Mouse (Mus musculus) thymus, postnatal 10 days (tissue): ENCODE data around the gene Calcoco2.
"Not testable (repeated sequence)": the region's sequence is repeated elsewhere in the genome, so short reads cannot be mapped to it uniquely, and the experiment has no call there.

ENCODE experiments used
- DNase-seq, 2 experiments: peaks; one replicate each; pipeline ENCODE4 v3.0.0; 2021; ENCODE audit warnings: low spot score in 2 of 2

Calcoco2 gene

GRCm38 (mm10) chr11:96111751-96112150 is at the start of gene Calcoco2:
Gene Calcoco2, minus strand, starts transcription at chr11:96111964.
- no peak for DNase-seq

DNA sequence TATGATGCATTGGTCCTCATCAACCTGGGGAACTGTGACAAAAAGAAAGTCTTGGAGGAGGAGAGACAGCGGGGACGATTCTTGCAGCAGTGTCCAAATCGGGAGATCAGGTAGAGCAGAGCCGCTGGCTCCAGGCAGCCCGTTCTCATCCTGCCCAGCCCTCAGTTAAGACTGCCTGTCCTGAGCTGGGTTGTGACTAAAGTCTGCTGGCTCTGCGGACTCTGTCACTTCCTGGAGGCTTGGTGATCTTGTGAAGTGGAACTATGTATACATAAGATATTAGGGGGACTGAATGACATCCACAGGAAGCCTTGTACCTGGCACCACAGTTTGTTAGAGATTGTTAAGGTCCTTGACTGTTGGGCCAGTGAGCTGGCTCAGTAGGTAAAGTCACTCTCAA is 35.7 kb upstream of the Calcoco2 start:
- DNase-seq = no peak

DNA sequence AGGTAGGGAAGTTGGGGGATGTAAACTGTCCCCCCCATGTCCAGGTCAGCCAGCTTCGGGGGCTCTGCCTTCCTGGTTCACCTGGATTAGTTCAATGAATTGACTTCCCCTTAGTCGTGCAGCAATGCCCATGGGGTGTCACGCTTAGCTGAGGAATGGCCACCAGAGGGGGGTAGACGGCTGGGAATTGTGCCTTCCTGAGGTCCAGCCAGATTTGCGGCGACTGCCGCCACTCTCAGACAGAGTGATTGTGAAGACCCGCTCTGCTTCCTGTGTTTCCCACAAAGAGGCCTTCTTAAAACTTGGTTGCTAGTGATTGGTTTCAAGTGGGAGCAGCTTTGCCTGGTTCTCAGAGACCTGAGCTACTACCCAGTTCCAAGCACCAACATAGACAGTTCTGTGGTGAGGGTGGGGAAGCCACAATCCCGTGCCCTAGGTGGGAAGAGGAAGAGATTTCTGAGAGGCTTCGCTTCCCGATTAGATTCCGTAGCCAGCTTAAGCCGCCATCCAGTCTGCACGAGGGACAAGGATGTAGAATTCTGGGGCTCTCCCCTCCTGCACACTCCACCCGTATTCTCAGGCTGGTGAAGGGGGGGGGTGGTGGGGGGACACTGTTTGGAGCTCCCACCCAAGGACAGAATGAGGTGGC is 34.0 kb upstream of the Calcoco2 start:
- DNase-seq = peak in 1 of 2 experiments; percentile 27

DNA sequence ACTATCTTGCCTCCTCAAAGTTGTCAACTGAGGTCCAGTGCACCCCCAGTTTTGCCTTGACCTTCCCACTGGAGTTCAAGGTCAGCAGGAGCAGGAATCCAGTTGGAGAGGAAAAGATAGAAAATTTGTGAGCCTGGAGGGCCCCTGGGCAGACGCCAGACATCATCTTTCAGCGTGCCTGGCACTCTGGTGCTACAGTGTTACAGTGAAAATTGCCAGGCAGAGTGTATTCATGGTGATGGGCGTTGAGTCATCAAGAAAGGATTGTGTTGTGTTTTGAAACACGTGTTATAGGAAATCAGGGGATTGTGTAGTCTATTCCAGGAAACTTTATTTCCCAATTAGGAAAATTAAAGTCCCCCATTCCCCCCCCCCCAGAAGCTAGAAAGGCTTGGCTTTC is 32.0 kb upstream of the Calcoco2 start:
- DNase-seq = no peak

GRCm38 (mm10) chr11:96140726-96141175 is 29.0 kb upstream of the Calcoco2 start:
- no peak for DNase-seq

- no peak for DNase-seq
Measured at GRCm38 (mm10) chr11:96135847-96136246, 24.1 kb upstream of the Calcoco2 start.

- peak in 1 of 2 experiments; percentile 48 for DNase-seq
Measured at GRCm38 (mm10) chr11:96133239-96133865, 21.6 kb upstream of the Calcoco2 start, which contains the start of gene Ttll6. Gene Ttll6, plus strand, starts transcription at chr11:96133786.

GRCm38 (mm10) chr11:96130606-96131005 is 18.8 kb upstream of the Calcoco2 start:
- DNase-seq = no peak

- no peak for DNase-seq
Measured at GRCm38 (mm10) chr11:96124052-96124914, 12.5 kb upstream of the Calcoco2 start.

DNA sequence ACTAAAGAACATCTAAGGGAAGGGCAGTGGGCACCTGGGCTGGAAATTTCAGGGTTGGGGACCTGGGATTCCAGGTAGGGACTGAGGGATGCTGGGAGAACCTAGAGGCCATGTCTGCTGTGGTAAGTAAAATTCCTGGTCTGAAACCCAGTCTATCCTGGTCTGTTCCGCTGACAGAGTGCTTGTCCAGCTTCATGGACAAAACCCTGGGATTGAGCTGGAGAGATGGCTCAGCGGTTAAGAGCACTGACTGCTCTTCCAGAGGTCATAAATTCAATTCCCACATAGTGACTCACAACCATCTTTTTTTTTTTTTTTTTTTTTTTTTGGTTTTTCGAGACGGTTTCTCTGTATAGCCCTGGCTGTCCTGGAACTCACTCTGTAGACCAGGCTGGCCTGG is 11.0 kb upstream of the Calcoco2 start:
- DNase-seq = not testable (repeated sequence)

DNA sequence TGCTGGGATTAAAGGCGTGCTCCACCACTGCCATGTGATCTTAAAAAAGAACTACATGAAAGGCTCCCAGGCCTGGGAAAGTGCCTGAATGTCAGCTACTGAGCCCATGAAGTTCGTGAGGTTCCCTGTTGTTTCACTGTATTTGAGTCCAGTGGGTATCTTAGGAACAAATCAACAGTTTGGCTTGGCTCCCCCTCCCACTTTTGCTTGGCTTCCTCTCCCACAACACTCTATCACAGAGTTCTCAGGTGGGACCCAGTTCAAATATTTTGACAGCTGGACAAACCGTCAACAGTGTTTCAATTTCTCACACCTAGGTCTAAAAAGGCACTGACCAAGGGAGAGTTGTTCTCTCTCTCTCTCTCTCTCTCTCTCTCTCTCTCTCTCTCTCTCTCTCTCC is 7.6 kb upstream of the Calcoco2 start:
- DNase-seq = no peak

- not testable (repeated sequence) for DNase-seq
Measured at GRCm38 (mm10) chr11:96116925-96117324, 5.2 kb upstream of the Calcoco2 start.

DNA sequence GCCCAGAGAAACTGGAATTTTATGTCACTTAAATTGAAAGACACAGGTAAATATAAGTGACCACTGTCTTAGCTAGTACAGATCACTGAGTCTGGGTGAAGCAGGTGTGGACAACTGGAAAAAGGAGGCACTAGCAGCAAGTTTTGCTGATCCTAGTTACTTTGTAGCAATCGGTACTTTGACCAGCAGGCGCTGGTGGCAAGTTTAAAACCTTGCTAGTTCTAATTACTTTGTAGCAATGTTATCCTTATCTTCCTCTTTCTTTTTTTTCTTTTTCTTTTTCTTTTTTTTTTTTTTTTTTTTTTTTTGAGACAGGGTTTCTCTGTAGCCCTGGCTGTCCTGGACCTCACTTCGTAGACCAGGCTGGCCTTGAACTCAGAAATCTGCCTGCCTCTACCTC is 4.4 kb upstream of the Calcoco2 start:
- no peak for DNase-seq

GRCm38 (mm10) chr11:96115416-96115815 is 3.7 kb upstream of the Calcoco2 start:
- DNase-seq = no peak

GRCm38 (mm10) chr11:96114077-96114476 is 2.3 kb upstream of the Calcoco2 start:
- DNase-seq = no peak

DNA sequence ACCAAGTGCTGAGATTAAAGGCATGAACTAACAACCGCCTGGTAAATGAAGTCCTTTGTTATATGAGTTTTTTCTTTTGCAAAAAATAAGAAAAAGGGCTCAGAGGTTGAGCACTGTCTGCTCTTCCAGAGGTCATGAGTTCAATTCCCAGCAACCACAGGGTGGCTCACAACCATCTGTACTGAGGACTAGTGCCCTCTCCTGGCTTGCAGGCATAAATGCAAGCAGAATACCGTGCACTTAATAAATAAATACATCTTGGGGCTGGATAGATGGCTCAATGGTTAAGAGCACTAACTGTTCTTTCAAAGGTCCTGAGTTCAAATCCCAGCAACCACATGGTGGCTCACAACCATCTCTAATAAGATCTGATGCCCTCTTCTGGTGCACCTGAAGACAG is 814 bp downstream of the Calcoco2 start:
- DNase-seq = not testable (repeated sequence)

DNA sequence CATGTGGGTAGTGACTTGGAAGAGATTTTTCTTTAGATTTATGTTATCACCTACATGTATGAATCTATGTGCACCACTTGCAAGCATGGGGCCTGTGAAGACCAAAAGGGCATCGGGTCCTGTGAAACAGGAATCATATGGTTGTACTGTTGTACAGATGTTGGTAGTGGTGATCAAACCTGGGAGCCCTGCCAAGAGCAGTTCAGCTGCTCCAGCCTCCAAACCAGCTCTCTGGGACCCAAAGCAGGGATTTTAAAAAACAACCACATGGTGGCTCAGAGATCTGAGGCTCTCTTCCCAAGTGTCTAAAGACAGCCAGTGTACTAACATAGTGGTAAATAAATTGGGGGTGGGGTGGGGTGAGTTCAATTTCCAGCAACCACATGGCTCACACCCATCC is 3.4 kb downstream of the Calcoco2 start:
- no peak for DNase-seq

DNA sequence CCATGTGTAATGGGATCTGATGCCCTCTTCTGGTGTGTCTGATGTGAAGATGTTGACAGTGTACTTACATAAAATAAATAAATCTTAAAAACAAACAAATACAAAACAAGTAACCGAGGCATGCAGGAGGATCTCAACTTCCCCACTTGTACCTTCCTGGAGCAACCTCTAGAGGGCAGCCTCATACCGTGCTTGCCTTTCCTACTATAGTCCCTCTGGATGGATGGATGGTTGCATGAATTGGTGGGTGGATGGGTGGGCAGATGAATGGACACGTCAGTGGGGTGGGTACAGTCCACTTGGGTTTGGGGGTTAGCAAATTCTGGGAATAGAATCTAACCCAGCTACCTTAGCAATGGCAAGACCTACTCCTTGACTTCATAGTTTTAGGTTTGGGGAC is 18.4 kb downstream of the Calcoco2 start:
- DNase-seq = peak in 1 of 2 experiments; percentile 26

GRCm38 (mm10) chr11:96092674-96093291 is 19.0 kb downstream of the Calcoco2 start:
- DNase-seq = no peak

DNA sequence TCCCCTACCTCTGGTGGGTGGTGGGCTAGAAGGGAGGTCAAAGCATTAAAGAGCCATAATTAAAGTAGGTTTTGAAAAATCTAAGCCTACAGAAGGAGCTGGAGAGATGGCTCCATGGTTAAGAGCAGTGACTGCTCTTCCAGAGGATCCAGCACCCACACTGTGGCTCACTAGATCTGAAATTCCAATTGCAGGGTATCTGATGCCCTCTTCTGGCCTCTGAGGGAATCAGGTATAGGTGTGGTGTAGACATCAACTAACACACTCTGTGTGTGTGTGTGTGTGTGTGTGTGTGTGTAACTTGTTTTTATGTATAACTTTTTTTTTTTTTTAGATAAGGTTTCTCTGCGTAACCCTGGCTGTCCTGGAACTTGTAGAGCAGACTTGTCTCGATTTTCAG is 20.7 kb downstream of the Calcoco2 start:
- DNase-seq = no peak

- no peak for DNase-seq
Measured at GRCm38 (mm10) chr11:96087981-96088380, 23.8 kb downstream of the Calcoco2 start.

GRCm38 (mm10) chr11:96082682-96083081 is 29.1 kb downstream of the Calcoco2 start:
- no peak for DNase-seq
